Comparison of ENCODE assay signal across 9 mouse cellular contexts in the genomic region with DNA sequence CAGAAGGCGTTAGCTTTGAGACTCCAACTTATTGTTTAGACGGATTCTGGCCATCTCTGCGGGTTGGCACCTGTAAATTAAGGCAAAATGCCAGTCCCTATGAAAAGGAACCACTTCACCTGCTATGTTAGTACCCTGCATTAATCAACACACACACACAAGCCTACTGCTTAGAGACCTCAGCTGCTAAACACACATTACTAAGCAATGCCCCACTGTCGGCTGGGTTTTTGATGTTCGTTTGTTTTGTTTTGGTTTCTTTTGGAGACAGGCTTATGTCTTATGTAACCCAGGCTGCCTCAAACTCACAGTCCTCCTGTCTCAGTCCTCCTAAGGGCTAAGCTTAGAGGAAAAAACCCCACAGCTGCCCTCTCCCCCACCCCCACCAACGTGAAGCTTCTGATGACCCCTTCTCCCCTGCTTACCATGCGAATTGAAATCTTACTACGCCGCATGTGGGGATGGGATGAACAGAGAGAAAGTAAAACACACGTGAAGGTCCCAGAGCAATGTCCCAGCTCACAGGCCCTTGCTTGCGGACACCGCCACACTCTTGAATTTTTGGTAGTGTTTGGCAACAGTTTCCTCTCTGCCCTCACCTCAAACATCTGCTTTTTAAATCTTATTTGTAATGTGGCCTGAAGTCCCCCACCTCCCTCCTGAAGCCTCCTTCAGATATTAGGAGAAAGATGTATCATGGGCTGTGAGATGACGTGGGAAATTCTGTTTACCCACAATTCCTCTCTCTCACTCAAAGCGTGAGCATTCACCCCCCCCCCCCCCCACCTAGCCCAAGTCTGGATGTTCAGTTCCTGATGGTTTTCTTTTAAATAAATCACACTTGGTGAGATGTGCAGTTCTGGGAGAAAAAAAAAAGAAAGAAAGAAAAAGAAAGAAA.
DNase-seq lines count a peak whose midpoint lies in the region; ATAC-seq and TF ChIP-seq lines count a peak whose summit lies in the region.
"Had no signal": no experiment of that assay in that cellular context is flagged by ENCODE, and none has a peak within 500 bp of the region (broad histone marks: within the 10 kb centered on the region; RNA-seq: fewer than 3 reads in every experiment).

No protein-coding gene starts in this region.

- H3K9ac ChIP-seq in lung, postnatal 0 days (replicated peaks; ENCODE audit: low read depth), result no peak overlapping the region
- no peak overlapping the region for H3K9ac ChIP-seq in limb, embryonic 13.5 days
- H3K9ac ChIP-seq in stomach, embryonic 14.5 days (replicated peaks; ENCODE audit: low read depth, low read length), result no peak overlapping the region
- H3K9ac ChIP-seq: neural tube, embryonic 12.5 days had no signal

- no peaks in the 10 kb centered on the region; the same call in 1 of the 2 replicates for H3K4me1 ChIP-seq in lung, postnatal 0 days (ENCODE audit: insufficient read depth, low read depth, low read length)
- H3K4me1 ChIP-seq in limb, embryonic 13.5 days, result peaks cover 21% of the 10 kb centered on the region
- H3K4me1 ChIP-seq in stomach, embryonic 14.5 days (ENCODE audit: control insufficient read depth, insufficient read depth, low read length), result peaks cover 21% of the 10 kb centered on the region; the same call in 1 of the 2 replicates

- ATAC-seq in lung, postnatal 0 days, result peak; percentile 11; the same call in 1 of the 2 replicates
- 0 out of 2 replicates have a peak, but pooled peaks have one; percentile 39 for ATAC-seq in erythroblast, adult 5-6 weeks (replicated peaks; ENCODE audit: low FRiP score, poor library complexity, severe bottlenecking)
- ATAC-seq in limb, embryonic 13.5 days (ENCODE audit: low FRiP score, low read depth), result no peak
- no peak for ATAC-seq in stomach, embryonic 14.5 days (ENCODE audit: insufficient number of reproducible peaks, insufficient read depth, low FRiP score, low read depth)

- H3K27ac ChIP-seq in lung, postnatal 0 days (ENCODE audit: low read length), result peak overlapping the region; percentile 78
- no peak overlapping the region; the same call in 1 of the 2 replicates for H3K27ac ChIP-seq in limb, embryonic 13.5 days
- H3K27ac ChIP-seq in stomach, embryonic 14.5 days (ENCODE audit: low read length), result no peak overlapping the region

- H3K27me3 ChIP-seq in lung, postnatal 0 days (replicated peaks; ENCODE audit: insufficient read depth, low read length), result no peaks in the 10 kb centered on the region
- no peaks in the 10 kb centered on the region for H3K27me3 ChIP-seq in limb, embryonic 13.5 days
- no peaks in the 10 kb centered on the region for H3K27me3 ChIP-seq in stomach, embryonic 14.5 days (ENCODE audit: control insufficient read depth, insufficient read depth, low read length)
- H3K27me3 ChIP-seq: neural tube, embryonic 12.5 days had no signal

- TF ChIP-seq EP300 in lung, postnatal 0 days (IDR thresholded peaks at IDR 0.05), result no peak

- H3K9me3 ChIP-seq in lung, postnatal 0 days (ENCODE audit: low read length), result no peaks in the 10 kb centered on the region
- H3K9me3 ChIP-seq in limb, embryonic 13.5 days, result no peaks in the 10 kb centered on the region
- H3K9me3 ChIP-seq in stomach, embryonic 14.5 days (ENCODE audit: control insufficient read depth, low read depth, low read length), result no peaks in the 10 kb centered on the region
- H3K9me3 ChIP-seq: neural tube, embryonic 12.5 days had no signal

- no peaks in the 10 kb centered on the region for H3K36me3 ChIP-seq in lung, postnatal 0 days (ENCODE audit: insufficient read depth, low read length)
- H3K36me3 ChIP-seq in limb, embryonic 13.5 days, result no peaks in the 10 kb centered on the region
- no peaks in the 10 kb centered on the region for H3K36me3 ChIP-seq in stomach, embryonic 14.5 days (ENCODE audit: control insufficient read depth, insufficient read depth, low read length)
- H3K36me3 ChIP-seq: neural tube, embryonic 12.5 days had no signal

- H3K4me3 ChIP-seq in lung, postnatal 0 days (ENCODE audit: low read depth, low read length), result no peak overlapping the region
- H3K4me3 ChIP-seq in limb, embryonic 13.5 days, result no peak overlapping the region
- no peak overlapping the region for H3K4me3 ChIP-seq in stomach, embryonic 14.5 days (ENCODE audit: low read depth, low read length)
- H3K4me3 ChIP-seq: neural tube, embryonic 12.5 days had no signal

- DNase-seq in lung, postnatal 0 days (ENCODE audit: low spot score), result peak; percentile 46
- DNase-seq in lung, postnatal 25 days (ENCODE audit: low spot score), result no peak
- DNase-seq in left cerebral cortex, postnatal 10 days (ENCODE audit: extremely low spot score in 1 of 2, low spot score in 2 of 2), result no peak
- no peak for DNase-seq in gastrocnemius, postnatal 14 days
- no peak for DNase-seq in cerebellum, adult 11-12 months

- H3K4me2 ChIP-seq in lung, postnatal 0 days (replicated peaks; ENCODE audit: low read depth, low read length), result peak overlapping the region; percentile 43; the same call in 1 of the 2 replicates
- peak overlapping the region; percentile 35; the same call in 1 of the 2 replicates for H3K4me2 ChIP-seq in limb, embryonic 13.5 days (replicated peaks)
- H3K4me2 ChIP-seq in stomach, embryonic 14.5 days (replicated peaks; ENCODE audit: low read depth, low read length), result peak overlapping the region; percentile 27

- intact Hi-C loops in left cerebral cortex, postnatal 10 days (cut with DNase I), result no loop called here
- intact Hi-C loops in gastrocnemius, postnatal 14 days (cut with DNase I; ENCODE audit: low total_unique reads), result no loop called here

- no peak for TF ChIP-seq CTCF in lung, postnatal 0 days (IDR thresholded peaks at IDR 0.05)

- WGBS in lung, postnatal 0 days, result 50% methylated on average over 14 of the region's 14 CpGs
- WGBS in limb, embryonic 13.5 days, result 64% methylated on average over 14 of the region's 14 CpGs
- WGBS in stomach, embryonic 14.5 days, result 61% methylated on average over 14 of the region's 14 CpGs

Comparison
In these comparisons a context has a peak if more than half of its experiments do, and no peak if none do; other contexts are left out.
1. ATAC-seq: peak in lung, postnatal 0 days (single experiment) and erythroblast, adult 5-6 weeks (single experiment); none in limb, embryonic 13.5 days (single experiment) and stomach, embryonic 14.5 days (single experiment).
2. Peak in every context shown above with its lines, with median percentiles within 50 percentile points of each other: H3K4me2 ChIP-seq.